Mouse (Mus musculus): ENCODE measurements at regions not wholly inside any gene's neighbourhood (a gene's known extent, or its start where the extent isn't known, plus 50 kb on each side); places are given as distances from the start of the nearest gene placed in this dataset.

- DNase-seq (ENCODE audit: low spot score): no peak
Observed at GRCm38 (mm10) chr2:30698758-30699535, 104.1 kb downstream of the Cstad start.

GRCm38 (mm10) chr2:30697851-30698250, 103.0 kb downstream of the Cstad start:
- no peak for DNase-seq (ENCODE audit: low spot score)

- DNase-seq (ENCODE audit: low spot score): no peak
Observed at GRCm38 (mm10) chr2:30695771-30696456, 101.1 kb downstream of the Cstad start.

DNA sequence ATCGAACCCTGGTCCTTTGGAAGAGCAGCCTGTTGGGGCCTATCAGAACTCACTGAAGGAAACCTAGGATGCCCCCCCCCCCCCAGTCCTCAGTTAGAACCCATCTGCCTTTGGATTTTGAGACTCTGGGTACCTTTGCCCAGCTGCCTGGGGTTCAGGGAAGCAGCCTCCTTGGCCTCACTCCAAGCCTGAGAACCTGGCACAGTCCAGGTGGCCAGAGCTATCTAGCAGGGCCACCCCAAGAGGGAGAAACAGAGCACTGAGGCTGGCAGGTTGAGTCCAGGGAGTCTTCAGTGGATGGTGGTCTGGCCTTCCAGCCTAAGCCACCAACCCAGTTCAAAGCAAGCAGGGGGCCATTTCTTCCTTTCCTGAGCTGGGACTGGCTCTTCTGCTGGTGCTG, 100.2 kb downstream of the Cstad start:
- DNase-seq (ENCODE audit: low spot score): no peak

GRCm38 (mm10) chr2:30693206-30694035, 98.6 kb downstream of the Cstad start:
- DNase-seq (ENCODE audit: low spot score): peak; percentile 70

DNA sequence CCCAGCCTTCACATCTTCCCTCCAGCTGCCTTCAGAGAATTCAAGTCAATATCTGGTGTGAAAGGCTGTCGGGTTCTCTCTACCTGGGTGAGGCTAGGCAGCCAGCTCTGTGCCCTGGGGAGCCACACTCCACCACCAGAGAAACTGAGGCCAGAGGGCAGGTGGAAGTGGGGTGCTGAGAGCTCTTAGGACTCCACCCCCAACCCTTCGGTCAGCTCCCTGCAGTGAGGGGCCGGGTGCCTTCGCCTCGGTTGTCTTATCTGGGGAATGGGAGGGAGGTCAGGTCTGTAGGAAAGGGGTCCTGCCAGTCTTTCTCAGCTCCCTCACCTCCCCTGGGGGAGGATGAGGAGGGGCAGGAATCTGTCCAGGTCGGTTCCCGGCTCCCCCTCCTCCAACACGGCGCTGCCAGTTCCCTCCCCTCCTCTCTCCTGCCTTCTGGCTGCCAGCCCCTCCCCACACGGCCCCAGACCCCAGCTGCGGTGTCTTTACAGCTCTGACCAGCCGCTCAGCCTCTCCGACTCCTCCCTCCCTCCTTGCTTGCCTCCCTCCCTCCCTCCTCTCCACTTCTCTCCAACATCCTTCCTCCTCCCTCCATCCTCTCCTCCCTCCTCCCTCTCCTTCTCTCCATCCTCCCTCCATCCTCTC, 97.8 kb downstream of the Cstad start:
- DNase-seq (ENCODE audit: low spot score): peak; percentile 53

- DNase-seq (ENCODE audit: low spot score): no peak
Observed at GRCm38 (mm10) chr2:30691857-30692560, 97.2 kb downstream of the Cstad start.

- DNase-seq (ENCODE audit: low spot score): no peak
Observed at GRCm38 (mm10) chr2:30690925-30691856, 96.4 kb downstream of the Cstad start.

- DNase-seq (ENCODE audit: low spot score): no peak
Observed at GRCm38 (mm10) chr2:30690307-30690706, 95.5 kb downstream of the Cstad start.

DNA sequence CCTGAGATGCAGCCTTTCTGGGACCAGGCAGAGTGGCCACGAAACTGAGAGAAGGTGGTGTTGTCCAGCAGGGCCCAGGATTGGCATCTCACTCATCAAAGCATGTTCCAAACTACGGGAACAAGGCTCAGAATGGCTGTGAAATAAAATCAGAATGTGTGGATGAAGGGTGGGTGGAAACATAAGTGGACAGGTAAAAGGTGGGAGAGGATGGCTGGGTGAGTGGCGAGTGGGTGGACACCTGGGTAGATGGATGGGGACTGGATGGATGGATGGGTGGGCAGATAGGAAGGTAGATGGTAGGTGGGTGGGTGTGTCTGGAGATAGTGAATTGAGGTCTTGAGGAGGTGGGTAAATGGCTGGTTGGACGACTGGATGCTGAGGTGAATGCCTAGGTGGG, 93.6 kb downstream of the Cstad start:
- no peak for DNase-seq (ENCODE audit: low spot score)

DNA sequence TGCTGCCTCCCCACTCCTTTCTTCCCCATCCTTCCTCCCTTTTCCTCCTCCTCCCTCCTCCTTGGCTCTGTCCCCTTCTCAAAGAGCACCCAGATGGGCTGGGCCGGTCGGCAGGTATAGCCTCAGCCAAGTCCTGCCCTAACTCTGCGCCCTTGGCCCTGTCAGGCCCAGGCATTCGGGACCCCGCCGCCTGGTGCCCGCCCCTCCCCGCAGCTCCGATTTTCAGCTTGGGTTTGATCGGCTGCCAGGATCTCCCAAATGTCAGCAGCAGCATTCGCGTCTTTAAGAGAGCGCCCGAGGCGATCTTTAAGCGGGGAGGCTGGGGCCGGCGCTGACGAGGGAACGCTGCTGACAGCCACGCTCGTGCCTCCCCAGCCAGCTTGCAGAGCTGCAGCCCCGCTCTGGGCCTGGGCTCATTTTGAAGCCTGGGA, 92.3 kb downstream of the Cstad start:
- peak; percentile 56 for DNase-seq (ENCODE audit: low spot score)

DNA sequence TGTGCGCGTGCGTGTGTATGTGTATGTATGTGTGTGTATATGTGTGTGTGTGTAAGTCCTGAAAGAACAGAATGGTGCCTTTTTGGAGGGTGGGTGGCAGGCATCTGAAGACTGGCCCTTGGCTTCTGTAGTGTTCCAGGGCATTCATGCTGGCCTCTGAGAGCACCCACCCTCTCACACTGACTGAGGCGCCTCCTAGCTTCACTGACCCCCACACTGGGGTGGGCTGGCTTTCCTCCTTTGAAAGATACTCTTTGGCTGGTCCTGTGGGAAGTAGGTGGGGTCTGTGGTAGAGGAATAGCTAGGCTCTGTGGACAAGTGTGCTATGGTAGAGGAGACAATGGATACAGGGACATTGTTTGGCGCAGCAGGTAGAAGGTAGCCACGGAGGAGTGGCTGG, 91.5 kb downstream of the Cstad start:
- no peak for DNase-seq (ENCODE audit: low spot score)

DNA sequence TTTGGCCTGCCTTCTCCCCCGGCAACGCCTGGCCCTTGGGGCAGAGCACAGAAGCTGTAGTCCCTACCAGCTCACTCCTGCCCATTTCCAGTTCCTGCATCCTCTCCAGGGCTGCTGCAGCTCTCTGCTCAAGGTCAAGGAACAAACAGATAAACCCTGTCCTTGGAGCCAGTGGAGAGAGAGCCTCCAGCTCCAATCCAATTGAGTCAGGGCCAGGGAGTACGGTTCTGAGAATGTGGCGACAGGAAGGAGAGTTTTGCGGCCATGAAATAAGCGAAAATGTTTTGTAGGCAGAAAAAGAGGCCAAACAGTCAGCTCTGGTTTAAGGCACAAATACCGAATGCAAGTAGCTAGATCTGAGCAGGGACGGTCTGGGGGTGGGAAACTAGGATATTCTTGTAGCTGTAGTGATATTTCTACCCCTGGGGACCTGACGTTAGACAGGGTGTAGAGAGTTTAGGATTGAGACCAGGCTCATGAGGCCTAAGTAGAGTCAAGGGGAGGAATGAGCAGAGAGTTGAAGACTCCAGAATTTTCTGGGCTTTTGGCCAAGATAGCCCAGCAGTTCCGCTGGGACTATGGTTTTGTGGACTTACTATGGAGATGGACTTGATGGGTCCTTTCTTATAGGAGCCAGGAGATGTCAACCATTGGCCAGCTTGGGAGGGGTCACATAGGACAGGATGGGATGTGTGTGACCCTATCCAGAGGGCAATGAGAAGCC, 90.5 kb downstream of the Cstad start:
- no peak for DNase-seq (ENCODE audit: low spot score)

GRCm38 (mm10) chr2:30684461-30684860, 89.6 kb downstream of the Cstad start:
- DNase-seq (ENCODE audit: low spot score): no peak

GRCm38 (mm10) chr2:30682146-30682825, 87.4 kb downstream of the Cstad start:
- no peak for DNase-seq (ENCODE audit: low spot score)

DNA sequence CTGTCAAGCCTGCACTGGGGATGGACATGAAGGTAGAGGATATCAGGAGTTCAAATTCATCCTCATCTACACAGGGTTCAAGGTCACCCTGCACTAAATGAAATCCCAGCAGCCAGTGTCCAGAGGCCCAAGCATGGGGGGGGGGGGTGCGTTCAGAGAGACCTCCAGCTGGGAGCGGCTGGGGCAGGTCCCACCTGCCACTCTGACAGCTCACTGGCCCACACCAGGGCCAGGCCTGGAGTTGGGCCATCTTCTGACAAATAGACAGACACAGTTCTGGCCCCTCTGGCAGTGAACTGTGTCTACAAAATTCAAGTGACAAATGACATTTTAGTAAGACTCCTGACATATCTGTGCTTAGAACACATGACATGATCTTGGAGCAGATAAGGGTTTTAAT, 86.8 kb downstream of the Cstad start:
- DNase-seq (ENCODE audit: low spot score): no peak

- DNase-seq (ENCODE audit: low spot score): no peak
Observed at GRCm38 (mm10) chr2:30679041-30679440, 84.2 kb downstream of the Cstad start.

DNA sequence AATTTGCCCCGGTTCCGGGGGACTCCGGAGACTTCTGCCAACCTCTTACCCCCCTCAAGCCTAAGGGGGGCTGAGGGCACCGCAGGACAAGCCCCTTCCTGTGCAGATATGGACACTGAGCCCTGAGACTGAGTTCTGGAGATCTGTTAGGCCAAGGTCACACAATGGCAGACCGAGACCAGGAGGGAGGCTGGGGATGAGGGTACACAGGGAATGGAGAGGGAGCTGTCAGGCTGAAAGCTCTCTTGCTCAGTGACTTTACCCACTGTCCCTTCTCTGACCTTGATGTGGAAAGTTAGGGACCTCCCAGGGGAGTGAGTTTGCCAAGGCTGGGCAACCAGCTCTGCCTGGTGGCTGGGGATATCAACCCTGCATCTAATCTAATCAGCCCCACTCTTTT, 82.7 kb downstream of the Cstad start:
- DNase-seq (ENCODE audit: low spot score): no peak

GRCm38 (mm10) chr2:30676833-30677459, 82.1 kb downstream of the Cstad start:
- DNase-seq (ENCODE audit: low spot score): peak; percentile 51

Measured in ovary, postnatal 10 days (tissue).